Mouse (Mus musculus) heart, adult 11 months (tissue): ENCODE data around the gene Trim62.
"Not testable (repeated sequence)": the region's sequence is repeated elsewhere in the genome, so short reads cannot be mapped to it uniquely, and the experiment has no call there.

Experiments used
- DNase-seq: peaks from one replicate; pipeline ENCODE4 v3.0.0; 2022

Gene Trim62

DNA sequence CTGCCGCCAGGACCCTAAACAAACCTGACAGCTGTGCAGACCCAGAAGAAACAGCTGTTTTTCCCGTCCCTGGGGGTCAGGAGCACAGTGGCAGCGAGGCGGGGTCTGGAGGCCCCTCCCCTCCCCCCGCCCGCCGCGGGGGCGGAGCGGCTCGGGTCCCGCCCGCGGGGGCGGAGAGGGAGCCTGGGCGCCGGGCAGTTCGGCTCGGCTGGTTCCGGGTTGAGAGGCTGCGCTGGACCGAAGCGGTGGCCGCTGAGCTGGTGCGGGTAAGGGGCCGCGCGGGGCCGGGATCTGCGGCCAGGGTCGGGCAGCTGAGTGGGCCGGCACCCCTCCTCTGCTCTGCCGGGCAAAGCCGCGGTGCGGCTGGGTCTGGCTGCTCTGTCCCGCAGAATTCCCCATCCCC, at the start of gene Trim62:
Gene Trim62 (plus strand): TSS at position 202 of the 403 bp plus-strand sequence.
- peak; percentile 99 for DNase-seq

GRCm38 (mm10) chr4:128838202-128838601, 45.2 kb upstream of the Trim62 start:
- DNase-seq = no peak

DNA sequence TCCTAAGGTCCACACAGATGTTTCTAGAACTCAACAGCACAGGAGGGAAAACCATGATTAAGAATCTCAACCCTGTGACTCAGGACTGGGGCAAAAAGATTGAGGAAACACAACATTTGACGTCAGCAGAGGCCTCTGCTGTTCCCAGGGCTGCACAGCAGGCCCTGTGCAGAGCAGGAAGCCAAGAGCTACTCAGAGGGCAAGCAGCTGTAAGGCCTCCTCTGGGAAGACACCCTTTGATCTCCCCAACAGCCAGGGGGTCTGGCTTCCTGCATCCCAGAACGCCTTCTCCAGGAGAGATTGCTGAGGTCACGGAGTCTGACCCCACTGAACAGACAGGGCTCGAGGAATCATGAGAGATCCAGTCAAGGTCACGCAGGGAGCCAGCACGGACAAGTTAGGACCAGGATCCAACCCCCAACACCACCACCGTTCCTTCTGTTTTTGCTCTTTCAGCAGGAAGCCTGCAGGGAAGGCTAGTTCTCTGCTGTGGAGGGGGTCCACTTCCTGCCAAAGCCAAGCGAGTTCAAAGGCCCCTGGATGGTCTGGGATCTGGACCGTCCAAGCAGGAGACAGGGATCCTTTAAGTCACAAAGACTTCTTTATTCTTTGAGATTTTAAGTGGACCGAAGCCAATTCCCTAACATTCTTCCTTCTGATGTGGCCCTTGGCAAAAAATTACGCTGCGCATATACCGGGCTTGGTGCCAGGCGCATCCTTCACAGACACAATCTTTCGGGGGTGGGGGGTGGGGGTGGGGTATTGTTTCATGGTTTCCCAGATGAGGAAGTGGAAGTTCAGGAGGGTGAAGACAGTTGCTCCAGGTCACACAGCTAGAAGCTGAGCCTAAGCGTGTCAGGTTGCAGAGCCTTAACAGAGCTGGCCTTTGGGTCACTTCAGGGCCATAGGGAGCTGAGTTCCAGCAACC, 43.3 kb upstream of the Trim62 start:
- peak; percentile 97 for DNase-seq

- peak; percentile 91 for DNase-seq
Observed at GRCm38 (mm10) chr4:128841259-128841658, 42.1 kb upstream of the Trim62 start.

- no peak for DNase-seq
Observed at GRCm38 (mm10) chr4:128844566-128844965, 38.8 kb upstream of the Trim62 start.

GRCm38 (mm10) chr4:128845367-128845973, 37.9 kb upstream of the Trim62 start:
- no peak for DNase-seq

DNA sequence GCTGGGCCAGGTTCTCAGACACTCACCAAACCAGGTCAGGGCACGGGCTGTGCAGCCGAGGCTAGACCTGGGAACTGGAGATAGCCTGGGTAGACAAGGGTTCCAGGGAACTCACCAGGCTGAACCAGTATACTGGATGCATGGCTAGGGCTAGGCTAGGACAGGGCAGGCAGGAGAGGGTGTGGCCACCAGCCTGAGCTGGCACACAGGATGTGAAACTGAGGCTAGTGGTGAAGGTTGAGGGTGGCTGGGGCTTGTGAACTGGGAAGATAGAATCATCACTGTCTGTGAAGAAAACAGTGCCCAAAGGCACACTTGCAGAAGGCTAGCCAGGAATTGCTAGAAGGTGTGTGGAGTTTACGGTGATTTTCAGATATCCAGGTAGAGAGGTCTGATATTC, 34.4 kb upstream of the Trim62 start:
- no peak for DNase-seq

GRCm38 (mm10) chr4:128849686-128850085, 33.7 kb upstream of the Trim62 start:
- no peak for DNase-seq

- no peak for DNase-seq
Observed at GRCm38 (mm10) chr4:128852266-128852887, 31.0 kb upstream of the Trim62 start.

DNA sequence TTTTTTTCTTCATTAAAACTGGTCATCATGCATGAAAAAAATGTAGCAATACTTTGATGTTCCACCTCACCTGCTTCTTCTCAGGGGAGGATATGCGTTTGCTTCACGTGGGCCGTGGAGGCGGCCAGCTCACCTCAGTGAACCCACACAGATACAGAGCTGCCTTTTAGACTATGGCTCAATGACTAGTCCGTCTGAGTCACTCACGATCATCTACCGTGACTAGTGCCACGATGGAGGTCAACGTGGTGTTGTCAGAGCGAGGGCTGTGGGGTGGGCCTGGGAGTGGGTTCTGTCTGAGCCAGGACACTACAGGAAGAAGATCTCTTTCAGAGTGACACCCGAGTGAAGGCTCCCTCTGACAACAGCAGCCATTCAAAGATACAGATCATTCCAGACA, 30.3 kb upstream of the Trim62 start:
- DNase-seq = no peak

DNA sequence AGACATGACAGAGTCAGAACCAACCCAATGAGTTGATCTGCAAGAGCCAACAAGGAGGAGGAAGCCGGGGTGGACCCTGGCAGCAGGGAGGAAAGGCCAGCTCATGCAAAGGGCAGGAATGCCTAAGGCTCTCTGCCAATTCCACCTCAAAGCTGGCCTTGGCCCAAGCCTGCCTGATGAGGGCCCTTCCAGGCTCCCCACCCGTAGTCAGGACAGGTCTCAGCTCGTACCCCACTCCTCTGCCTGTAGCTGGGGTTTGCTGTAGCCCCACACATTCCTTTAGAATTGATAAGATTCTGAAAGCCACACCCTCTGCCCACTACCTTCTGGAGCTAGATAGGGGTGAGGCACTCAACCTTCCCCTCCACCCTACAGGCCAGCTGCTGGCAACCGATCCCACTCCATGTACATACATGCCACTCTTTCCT, 27.8 kb upstream of the Trim62 start:
- peak; percentile 92 for DNase-seq

DNA sequence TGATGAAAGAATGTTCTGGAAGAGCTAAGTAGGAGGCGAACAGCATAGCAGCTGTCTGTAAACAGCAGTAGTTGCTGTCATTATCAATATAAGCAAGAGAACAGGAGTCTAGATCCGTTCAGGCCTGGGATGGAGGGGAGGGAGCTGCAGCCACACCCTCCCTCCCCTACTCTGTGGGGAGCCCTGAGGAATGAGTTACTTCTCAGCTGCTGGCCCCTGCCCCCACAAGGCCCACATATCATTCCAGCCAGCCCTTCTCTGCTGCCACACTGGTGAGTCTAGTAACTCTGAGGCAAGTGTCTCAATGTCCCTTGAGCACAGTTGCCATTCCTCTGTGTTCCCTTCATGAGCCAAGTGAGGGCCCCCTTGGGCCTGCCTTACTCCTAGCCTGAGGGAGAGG, 26.2 kb upstream of the Trim62 start:
- no peak for DNase-seq

- DNase-seq = not testable (repeated sequence)
Observed at GRCm38 (mm10) chr4:128858226-128858625, 25.2 kb upstream of the Trim62 start.

DNA sequence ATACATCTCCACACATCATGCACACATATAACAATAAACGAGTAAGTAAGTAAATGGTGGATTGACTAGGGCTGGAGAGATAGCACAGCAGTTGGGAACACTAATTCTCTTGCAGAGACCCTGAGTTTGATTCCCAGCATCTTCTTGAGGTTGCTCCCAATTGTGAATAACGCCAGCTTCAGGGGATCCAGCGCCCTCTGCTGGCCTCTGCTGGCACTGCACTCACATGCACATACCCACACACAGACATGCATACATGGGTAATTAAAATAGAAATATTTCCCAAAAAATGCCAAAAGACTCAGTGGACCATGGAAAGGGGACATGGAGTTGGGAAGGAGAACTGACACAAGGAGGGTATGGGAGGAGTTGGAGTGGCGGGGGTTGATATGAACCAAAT, 24.5 kb upstream of the Trim62 start:
- no peak for DNase-seq

DNA sequence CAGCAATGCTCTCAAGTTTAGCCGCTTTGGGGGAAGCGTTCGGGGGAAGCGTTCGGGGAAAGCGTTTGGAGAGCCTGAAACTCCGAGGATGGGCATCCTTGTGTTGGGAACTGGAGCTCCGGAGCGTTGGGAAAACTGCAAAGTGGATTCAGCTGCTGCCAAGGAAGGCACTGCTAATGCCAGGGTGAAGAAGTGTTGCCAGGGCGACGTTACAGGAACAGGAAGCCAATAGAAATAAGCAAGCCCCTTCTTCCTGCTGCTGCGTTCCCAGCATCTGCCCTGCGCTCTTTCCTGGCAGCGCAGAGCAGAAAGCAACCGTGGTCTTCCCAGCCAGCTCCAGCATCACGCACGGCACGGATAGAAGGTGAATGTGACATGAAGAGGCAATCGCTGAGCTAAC, 10.4 kb upstream of the Trim62 start:
- DNase-seq = no peak

GRCm38 (mm10) chr4:128874062-128874461, 9.3 kb upstream of the Trim62 start:
- DNase-seq = peak; percentile 86

GRCm38 (mm10) chr4:128875439-128875838, 7.9 kb upstream of the Trim62 start:
- no peak for DNase-seq

DNA sequence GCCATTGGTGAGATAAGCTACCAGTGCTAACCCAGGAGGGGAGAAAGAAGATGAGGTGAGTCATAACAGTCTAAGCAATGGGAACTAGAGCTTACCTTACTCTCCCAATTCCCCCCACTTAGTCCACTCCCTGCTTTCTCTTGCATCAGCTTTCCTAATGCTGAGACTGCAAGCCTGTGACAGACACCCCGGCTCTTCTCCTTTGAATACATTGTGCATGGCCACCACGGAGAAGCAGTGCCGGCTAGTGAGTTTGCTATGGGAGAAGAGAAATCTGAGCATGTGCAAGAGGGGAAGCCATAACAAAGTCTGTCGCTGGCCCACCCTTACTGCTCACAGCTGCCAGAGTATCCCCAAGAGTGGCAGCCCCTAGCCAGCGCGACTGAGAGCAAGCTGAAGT, 5.9 kb upstream of the Trim62 start:
- no peak for DNase-seq

DNA sequence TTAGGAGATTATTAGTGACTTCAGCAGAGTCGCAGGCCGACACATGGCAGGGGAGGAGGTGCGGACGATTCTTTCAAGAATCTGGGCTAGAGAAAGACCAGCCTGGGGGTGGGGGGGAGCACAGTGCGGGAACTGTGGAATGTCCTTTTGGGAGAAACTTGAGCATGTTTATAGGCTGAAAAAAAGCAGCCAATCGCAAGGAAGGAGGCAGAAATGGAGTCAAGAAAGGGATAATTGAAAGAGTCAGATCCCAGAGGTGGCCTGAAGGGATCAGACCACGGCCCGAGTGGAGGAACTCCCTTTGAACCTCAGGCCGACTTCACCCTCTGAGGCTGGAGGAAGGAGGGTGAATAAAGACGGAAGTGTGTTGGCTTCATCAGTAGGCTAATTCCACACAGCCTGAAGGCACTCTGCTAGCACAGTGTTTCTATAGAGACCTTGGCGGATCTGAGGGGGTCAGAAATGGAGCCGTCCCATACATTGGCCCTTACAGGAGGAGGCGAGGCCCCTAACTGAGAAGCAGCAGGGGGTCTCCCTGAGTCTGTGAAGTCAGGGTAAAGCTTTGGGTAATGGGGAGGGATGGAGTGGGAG, 4.4 kb upstream of the Trim62 start:
- DNase-seq = no peak

DNA sequence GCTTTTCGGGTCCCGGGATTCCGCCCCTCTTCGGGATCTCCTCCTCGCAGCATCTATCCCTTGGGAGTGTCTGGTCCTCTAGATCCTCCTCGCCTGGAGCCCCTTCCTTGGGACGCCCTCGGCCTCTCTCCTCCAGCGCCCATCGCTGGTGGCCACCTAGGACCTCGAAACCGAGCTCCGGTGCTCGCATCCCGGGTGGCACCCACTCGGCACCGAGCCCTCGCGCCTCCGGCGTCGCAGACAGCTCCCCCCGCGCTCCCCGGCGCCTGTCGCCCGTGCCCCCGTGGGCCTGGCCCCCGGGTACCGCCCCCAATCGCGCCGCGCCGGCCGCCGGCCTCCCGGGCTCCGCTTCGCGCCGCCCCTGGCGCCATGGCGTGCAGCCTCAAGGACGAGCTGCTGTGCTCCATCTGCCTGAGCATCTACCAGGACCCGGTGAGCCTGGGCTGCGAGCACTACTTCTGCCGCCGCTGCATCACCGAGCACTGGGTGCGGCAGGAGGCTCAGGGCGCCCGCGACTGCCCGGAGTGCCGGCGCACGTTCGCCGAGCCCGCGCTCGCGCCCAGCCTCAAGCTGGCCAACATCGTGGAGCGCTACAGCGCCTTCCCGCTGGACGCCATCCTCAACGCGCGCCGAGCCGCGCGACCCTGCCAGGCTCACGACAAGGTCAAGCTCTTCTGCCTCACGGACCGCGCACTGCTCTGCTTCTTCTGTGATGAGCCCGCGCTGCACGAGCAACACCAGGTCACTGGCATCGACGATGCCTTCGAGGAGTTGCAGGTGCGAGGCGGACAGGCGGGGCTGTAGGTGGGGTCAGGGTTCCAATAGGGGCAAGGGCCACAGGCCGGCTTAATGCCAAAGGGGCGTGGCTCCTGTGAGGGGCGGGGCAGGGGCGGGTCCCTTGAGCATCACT, 676 bp downstream of the Trim62 start:
- DNase-seq = peak; percentile 96

DNA sequence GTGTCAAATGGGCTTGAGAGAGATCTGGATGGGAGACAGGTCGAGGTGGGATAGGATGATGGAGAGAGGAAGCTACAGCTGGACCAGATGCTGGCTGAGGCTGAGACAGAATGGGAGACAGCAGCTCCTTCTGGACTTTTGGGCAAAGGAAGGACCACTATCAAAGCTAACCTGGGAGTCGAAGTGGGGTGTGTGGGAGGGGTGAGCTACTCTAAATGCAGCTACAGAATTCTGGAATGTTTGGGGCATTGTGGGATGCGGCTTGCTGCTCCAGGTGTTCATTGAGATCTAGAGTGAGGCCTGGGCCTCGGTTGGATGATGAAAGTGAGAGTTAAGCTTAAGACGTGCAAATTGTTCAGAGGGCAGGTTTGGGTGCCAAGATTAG, 1.3 kb downstream of the Trim62 start:
- no peak for DNase-seq

DNA sequence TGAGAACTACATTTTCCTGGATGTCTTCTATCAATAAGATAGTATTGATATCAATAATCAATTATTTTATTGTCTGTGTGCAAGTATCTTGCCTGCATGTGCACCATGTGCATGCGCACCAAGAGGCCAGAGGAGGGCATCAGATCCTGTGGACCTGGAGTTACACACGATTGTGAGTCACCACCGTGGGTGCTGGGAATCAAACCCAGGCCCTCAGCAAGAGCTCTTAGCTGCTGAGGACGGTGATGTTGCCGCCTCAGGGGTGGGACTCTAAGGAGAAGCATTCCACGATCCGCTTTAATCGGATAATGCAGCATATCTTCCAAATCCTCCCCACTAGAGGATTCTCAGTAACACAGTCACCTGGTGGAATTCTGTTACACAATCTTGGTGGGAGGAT, 2.2 kb downstream of the Trim62 start:
- no peak for DNase-seq
